Mouse (Mus musculus) c-Kit-positive CD71-positive TER-119-negative erythroid progenitor cells, embryonic 14.5 days (primary cell): ENCODE results near the gene Aldh1a1.
"Not testable (repeated sequence)": the region's sequence is repeated elsewhere in the genome, so short reads cannot be mapped to it uniquely, and the experiment has no call there.

Experiments
- DNase-seq: peaks from one replicate; pipeline ENCODE4 v3.0.0-alpha.2; 2013; ENCODE audit warnings: low read depth

The Aldh1a1 gene

GRCm38 (mm10) chr19:20555365-20555764 lies 62.9 kb downstream of the Aldh1a1 start:
- DNase-seq, result no peak

- no peak for DNase-seq
Measured at GRCm38 (mm10) chr19:20557211-20557610, 64.7 kb downstream of the Aldh1a1 start.

- DNase-seq, result no peak
Measured at GRCm38 (mm10) chr19:20558069-20558468, 65.6 kb downstream of the Aldh1a1 start.

- DNase-seq, result peak; percentile 5
Measured at GRCm38 (mm10) chr19:20558544-20558943, 66.0 kb downstream of the Aldh1a1 start.

- peak; percentile 35 for DNase-seq
Measured at GRCm38 (mm10) chr19:20558952-20559351, 66.4 kb downstream of the Aldh1a1 start.

- no peak for DNase-seq
Measured at GRCm38 (mm10) chr19:20559952-20560351, 67.4 kb downstream of the Aldh1a1 start.

- no peak for DNase-seq
Measured at GRCm38 (mm10) chr19:20562396-20562795, 69.9 kb downstream of the Aldh1a1 start.

- no peak for DNase-seq
Measured at GRCm38 (mm10) chr19:20566294-20566693, 73.8 kb downstream of the Aldh1a1 start.

- DNase-seq, result no peak
Measured at GRCm38 (mm10) chr19:20567039-20567438, 74.5 kb downstream of the Aldh1a1 start.

- DNase-seq, result no peak
Measured at GRCm38 (mm10) chr19:20576984-20577383, 84.5 kb downstream of the Aldh1a1 start.

GRCm38 (mm10) chr19:20577429-20577828 lies 84.9 kb downstream of the Aldh1a1 start:
- DNase-seq, result no peak

- no peak for DNase-seq
Measured at GRCm38 (mm10) chr19:20599951-20600350, 107.4 kb downstream of the Aldh1a1 start.

- DNase-seq, result no peak
Measured at GRCm38 (mm10) chr19:20601739-20602138, 109.2 kb downstream of the Aldh1a1 start.

GRCm38 (mm10) chr19:20603212-20603611 lies 110.7 kb downstream of the Aldh1a1 start:
- DNase-seq, result no peak

- DNase-seq, result no peak
Measured at GRCm38 (mm10) chr19:20603866-20604265, 111.4 kb downstream of the Aldh1a1 start.

GRCm38 (mm10) chr19:20614252-20614930 lies 121.9 kb downstream of the Aldh1a1 start:
- no peak for DNase-seq

GRCm38 (mm10) chr19:20622434-20622833 lies 129.9 kb downstream of the Aldh1a1 start:
- DNase-seq, result no peak

- no peak for DNase-seq
Measured at GRCm38 (mm10) chr19:20623416-20623815, 130.9 kb downstream of the Aldh1a1 start.

- no peak for DNase-seq
Measured at GRCm38 (mm10) chr19:20631020-20631419, 138.5 kb downstream of the Aldh1a1 start.

GRCm38 (mm10) chr19:20633876-20634691 lies 141.6 kb downstream of the Aldh1a1 start:
- DNase-seq, result no peak

- no peak for DNase-seq
Measured at GRCm38 (mm10) chr19:20644346-20644745, 151.8 kb downstream of the Aldh1a1 start.

- DNase-seq, result not testable (repeated sequence)
Measured at GRCm38 (mm10) chr19:20647496-20647895, 155.0 kb downstream of the Aldh1a1 start.

- no peak for DNase-seq
Measured at GRCm38 (mm10) chr19:20650008-20650407, 157.5 kb downstream of the Aldh1a1 start.
